Mouse (Mus musculus) layer of hippocampus, adult 2 months (tissue): ENCODE results near the gene Gm6020. TPM values are rescaled to one million over a fixed set of nuclear protein-coding genes. Genes with fewer than 3 reads are reported as not detected.

Experiments used
- DNase-seq, 2 experiments: peaks; one replicate each; pipeline ENCODE4 v3.0.0; 2022; ENCODE audit warnings: low spot score in 2 of 2
- H3K27ac ChIP-seq: fragments of 200-600 bp; 2 replicates; pipeline ENCODE4 v1.8.1; 2022
- H3K4me3 ChIP-seq: fragments of 200-600 bp; 2 replicates; pipeline ENCODE4 v1.8.1; 2022; ENCODE audit warnings: mild to moderate bottlenecking
- CTCF ChIP-seq: fragments of 200-600 bp; conservative IDR thresholded peaks from 2 replicates; pipeline ENCODE4 v1.8.1; 2022; ENCODE audit warnings: antibody characterized with exemption, mild to moderate bottlenecking, moderate library complexity
- total RNA-seq, 2 experiments: library from RNA; stranded (reverse); gene quantifications; 2 replicates each; pipeline ENCODE4 v1.2.3; 2021

Gm6020 gene
- total RNA-seq, 2 experiments from 2014 or later = not detected

DNA sequence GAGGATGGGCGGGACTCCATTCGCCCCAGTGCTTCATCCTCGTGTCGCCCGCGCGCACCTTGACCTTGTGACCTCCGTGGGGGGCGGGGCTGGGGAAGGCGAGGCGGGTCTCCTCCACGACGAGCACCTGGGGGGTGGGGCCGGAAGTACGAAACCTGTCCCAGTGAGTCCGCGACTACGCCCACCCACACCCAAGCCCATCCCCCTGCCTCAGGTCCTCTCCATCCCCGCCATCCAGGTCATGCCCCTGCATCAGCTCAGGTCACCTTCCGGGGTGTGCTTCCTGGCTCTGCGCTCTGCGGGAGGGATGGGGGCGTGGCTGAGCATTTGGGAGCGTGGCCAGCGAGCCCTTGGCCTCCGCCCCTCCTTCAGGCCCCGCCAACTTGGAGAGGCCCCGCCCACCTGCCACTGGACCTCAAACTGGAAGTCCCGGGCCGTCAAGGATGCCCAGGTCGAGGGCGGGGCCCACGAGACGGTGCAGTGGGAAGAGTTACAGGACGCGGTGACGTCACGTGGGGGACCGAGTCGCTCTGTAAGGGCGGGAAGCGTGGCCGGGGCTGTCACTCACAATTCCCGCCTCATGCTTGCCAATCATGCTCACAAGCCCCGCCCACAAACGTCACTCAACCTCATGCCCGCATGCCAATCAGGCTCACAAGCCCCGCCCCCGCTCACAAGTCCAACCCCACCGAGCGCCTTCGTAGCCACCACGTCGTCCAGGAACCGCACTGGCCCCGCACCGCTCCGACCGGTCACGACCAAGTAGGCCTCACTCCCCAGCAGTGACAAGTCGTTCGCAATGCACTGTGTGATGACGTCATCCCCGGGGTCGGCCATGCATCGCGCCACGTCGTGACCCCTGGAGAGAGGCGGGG lies 42.1 kb downstream of the Gm6020 start:
- peak overlapping the region; percentile 75 for H3K4me3 ChIP-seq
- H3K27ac ChIP-seq = peak overlapping the region; percentile 88
- TF ChIP-seq CTCF = no peak
- DNase-seq = peak; percentile 85 to 88

DNA sequence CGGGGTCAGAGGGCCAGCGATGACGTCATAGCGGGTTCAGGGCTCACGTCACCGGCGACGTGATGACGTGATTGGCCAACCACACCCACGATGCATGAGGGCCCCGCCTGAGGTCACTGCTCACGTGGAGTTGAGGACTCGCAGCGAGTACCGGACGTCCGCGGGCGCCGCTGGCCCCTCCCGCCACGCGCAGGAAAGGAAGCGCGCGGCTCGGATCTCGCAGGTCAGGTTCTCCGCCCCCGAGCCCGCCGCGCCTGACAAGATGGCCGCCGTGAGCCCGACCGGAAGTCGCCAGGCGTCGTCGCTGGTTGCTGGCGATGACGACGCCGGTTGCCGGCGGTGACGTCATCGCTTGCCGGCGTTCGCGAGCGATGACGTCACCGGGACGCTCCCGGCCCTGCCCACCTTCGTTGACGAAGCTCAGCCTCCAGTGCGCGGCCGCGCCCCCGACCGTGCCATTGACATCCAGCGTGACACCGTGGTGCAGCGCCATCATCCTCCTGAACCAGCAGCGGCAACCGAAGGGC lies 42.8 kb downstream of the Gm6020 start:
- DNase-seq = peak; percentile 71 to 79
- H3K27ac ChIP-seq = peak overlapping the region; percentile 88
- peak overlapping the region; percentile 75 for H3K4me3 ChIP-seq
- no peak for TF ChIP-seq CTCF

DNA sequence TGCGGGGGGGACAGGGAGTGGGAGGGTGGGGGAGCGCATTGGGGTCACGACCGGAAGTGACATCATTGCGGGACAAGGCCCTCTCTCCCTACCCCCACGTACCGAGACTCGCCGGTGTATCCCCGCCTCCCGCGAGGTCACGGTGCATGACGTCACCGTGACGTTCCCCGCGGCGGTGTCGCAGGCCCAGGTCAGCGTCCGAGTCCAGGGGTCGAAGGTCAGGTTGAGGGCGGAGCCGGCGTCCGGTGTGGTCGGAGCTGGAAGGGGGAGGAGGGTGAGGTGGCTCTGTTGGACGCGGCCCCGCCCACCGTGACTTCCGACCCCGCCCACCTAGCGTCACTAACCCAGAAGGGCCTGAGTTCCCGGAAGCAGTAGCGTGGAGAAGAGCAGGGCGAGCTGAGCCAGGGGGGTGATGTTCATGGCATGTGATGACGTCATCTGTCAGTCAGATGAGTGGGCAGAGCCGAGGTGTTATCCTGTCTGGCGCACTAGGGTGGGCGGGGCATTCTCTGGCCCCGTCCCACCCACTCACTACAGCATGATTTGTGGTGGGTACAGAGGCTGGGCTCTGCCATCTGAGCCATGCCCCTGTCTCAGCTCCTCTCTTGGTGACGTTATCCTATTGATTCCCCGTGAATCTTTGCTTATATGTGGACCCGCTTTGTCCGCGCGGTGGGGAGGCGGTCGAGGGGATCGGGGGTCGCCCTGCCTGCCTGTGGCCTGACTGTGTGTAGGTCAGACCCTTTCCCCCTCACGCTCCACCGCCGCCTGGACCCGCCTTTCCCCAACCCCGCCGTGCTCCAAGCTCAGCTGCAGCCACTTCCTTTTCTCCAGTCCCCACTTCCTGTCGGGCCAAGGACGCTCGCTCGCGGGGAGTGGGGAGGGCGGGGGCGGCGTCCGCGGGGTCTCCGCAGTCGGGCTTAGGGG lies 43.5 kb downstream of the Gm6020 start:
- DNase-seq = peak; percentile 84 to 90
- Histone ChIP-seq H3K27ac (peak overlapping the region; percentile 88), H3K4me3 (peak overlapping the region; percentile 75)
- no peak for TF ChIP-seq CTCF

DNA sequence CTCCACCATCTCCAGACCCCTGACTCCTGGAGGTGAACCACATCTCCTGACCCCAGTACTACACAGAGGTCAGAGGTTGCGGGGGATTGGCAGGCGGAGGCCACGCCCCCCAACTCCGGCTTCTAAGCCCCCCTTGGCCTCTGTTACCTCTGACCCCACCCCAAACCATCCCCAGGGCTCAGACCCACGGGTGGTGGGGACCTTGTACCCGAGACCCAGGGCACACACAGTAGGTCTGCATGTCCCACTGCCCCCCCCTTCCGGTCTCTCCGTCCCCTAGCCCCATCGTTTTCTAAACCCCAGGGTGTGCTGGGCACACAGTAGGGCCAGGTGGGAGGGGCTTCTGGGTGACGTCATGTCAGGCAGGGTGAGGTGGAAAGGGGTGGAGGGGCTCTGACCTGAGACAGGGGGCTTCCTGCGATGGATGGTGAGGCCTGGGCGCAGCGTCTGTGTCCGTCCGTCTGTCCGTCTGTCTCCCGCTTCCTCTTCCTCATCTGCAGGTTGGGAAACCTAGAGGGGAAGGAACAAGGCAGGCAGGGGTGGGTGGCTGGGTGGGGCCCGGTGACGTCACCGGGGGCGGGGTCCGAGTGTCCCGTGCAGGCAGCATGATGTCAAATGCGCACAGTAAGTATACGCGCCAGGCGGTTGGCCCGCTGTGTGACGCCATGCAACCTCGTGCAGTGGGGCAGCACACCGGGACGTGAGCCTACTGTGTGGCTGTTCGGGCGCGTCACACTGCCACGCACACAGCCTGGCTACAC lies 44.4 kb downstream of the Gm6020 start, which contains the start of gene Csf2ra:
TSS of gene Csf2ra (minus strand) at position 489 of the 761 bp plus-strand sequence.
- peak within 1 kb of the TSS; percentile 75 for H3K4me3 ChIP-seq
- DNase-seq = no peak
- H3K27ac ChIP-seq = peak within 1 kb of the TSS; percentile 88
- no peak for TF ChIP-seq CTCF

Other genes with a start within 250 kb of the Gm6020 start
- 10 to 100 TPM; 42.2 to 51.8 TPM for gene Zfp950, start 43.0 kb upstream of the Gm6020 start, total RNA-seq
- under 1 TPM in 1 of 2 experiments, not detected in 1; 0.38 TPM for gene Gm7102, start 7.6 kb upstream of the Gm6020 start, total RNA-seq
- gene Csf2ra, start 44.5 kb downstream of the Gm6020 start, total RNA-seq = 10 to 100 TPM; 36.4 to 42.3 TPM
- gene Gm21060, start 113.2 kb downstream of the Gm6020 start, total RNA-seq = not detected